Mouse (Mus musculus) liver, postnatal 0 days (tissue): ENCODE data around the gene Foxn2.

ENCODE experiments used
- CTCF ChIP-seq: sonication (generic); IDR thresholded peaks from 2 replicates; pipeline ENCODE4 v1.5.1; 2016; ENCODE audit warnings: antibody characterized with exemption, low read depth
- EP300 ChIP-seq: IDR thresholded peaks from 2 replicates; pipeline ENCODE4 v1.6.1; 2016; ENCODE audit warnings: antibody characterized with exemption, low read depth, mild to moderate bottlenecking

DNA sequence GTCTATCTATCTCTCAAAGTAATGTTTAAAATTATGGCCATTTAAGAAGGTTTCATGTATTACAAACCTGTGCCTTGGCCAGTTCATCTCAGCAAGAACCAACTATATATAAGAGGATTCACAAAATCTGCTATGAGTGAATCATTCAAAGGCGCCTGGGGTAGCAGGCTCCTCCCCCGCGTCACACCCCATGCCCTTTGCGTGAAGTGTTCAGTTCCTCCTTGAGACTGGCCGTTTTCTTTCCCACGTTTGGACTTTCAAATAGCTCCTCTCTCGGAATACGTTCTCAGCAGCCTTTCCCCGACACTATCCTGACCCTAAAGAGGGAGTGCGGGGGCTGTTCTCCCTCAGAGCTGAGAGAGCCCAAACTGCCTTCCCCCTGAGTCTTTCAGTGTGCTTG is 5.2 kb upstream of the Foxn2 start:
- TF ChIP-seq CTCF (no peak), EP300 (no peak)
